Mouse (Mus musculus) liver, postnatal 0 days (tissue): Measurements from ENCODE around the gene Rpl39.

Experiments used
- CTCF ChIP-seq: sonication (generic); IDR thresholded peaks from 2 replicates; pipeline ENCODE4 v1.5.1; 2016; ENCODE audit warnings: antibody characterized with exemption, low read depth
- EP300 ChIP-seq: IDR thresholded peaks from 2 replicates; pipeline ENCODE4 v1.6.1; 2016; ENCODE audit warnings: antibody characterized with exemption, low read depth, mild to moderate bottlenecking

- TF ChIP-seq CTCF (no peak), EP300 (no peak)
Measured at GRCm38 (mm10) chrX:37117085-37117484, 31.9 kb upstream of the Rpl39 start.
